Mouse (Mus musculus) ES-Bruce4 (cell line): ENCODE results near the gene C1qtnf6.

ENCODE experiments used
- CTCF ChIP-seq: IDR thresholded peaks from one replicate; pipeline ENCODE4 v1.8.1; 2011; ENCODE audit warnings: low read depth, low read length
- POLR2A ChIP-seq: IDR thresholded peaks from one replicate; pipeline ENCODE4 v1.8.1; 2011; ENCODE audit warnings: low read length; ENCODE audit not compliant: insufficient read depth

- TF ChIP-seq CTCF: no peak
- TF ChIP-seq POLR2A: no peak
Measured at GRCm38 (mm10) chr15:78547415-78548335, 16.5 kb upstream of the C1qtnf6 start.
